Mouse (Mus musculus) neural tube, embryonic 14.5 days (tissue): ENCODE data around the gene Evx2. TPM values are rescaled to one million over a fixed set of nuclear protein-coding genes. Genes with fewer than 3 reads are reported as not detected.

Experiments
- ATAC-seq: fragments of 200-750 bp; cut with Nextera tagmentation; 2 replicates; pipeline ENCODE4 v1.8.0; 2017; ENCODE audit warnings: low read depth, mild to moderate bottlenecking, moderate TSS enrichment, moderate library complexity
- H3K27ac ChIP-seq: fragments of 300-500 bp; sonication (generic); 2 replicates; pipeline ENCODE4 v1.5.1; 2014; ENCODE audit warnings: low read depth, mild to moderate bottlenecking, control low read depth, low read length, moderate library complexity, mixed read lengths
- H3K27me3 ChIP-seq: fragments of 300-500 bp; sonication (generic); 2 replicates; pipeline ENCODE4 v1.6.1; 2014; ENCODE audit warnings: low read length; ENCODE audit not compliant: control insufficient read depth, insufficient read depth
- H3K36me3 ChIP-seq: fragments of 300-500 bp; sonication (generic); 2 replicates; pipeline ENCODE4 v1.6.1; 2014; ENCODE audit warnings: low read length, mixed read lengths; ENCODE audit not compliant: control insufficient read depth, insufficient read depth
- H3K4me1 ChIP-seq: fragments of 300-500 bp; sonication (generic); 2 replicates; pipeline ENCODE4 v1.6.1; 2014; ENCODE audit warnings: low read length; ENCODE audit not compliant: control insufficient read depth, insufficient read depth
- H3K4me2 ChIP-seq: fragments of 300-500 bp; sonication (generic); 2 replicates; pipeline ENCODE4 v1.6.1; 2014; ENCODE audit warnings: mild to moderate bottlenecking, low read depth, low read length, control low read depth
- H3K4me3 ChIP-seq: fragments of 300-500 bp; sonication (generic); 2 replicates; pipeline ENCODE4 v1.5.1; 2014; ENCODE audit warnings: low read depth, low read length, control low read depth, mixed read lengths
- H3K9ac ChIP-seq: fragments of 300-500 bp; sonication (generic); replicated peaks from 2 replicates; pipeline ENCODE4 v1.6.1; 2014; ENCODE audit warnings: low read depth, mild to moderate bottlenecking, control low read depth, low read length, mixed read lengths
- H3K9me3 ChIP-seq: fragments of 300-500 bp; sonication (generic); 2 replicates; pipeline ENCODE4 v1.6.1; 2016; ENCODE audit warnings: low read length; ENCODE audit not compliant: control insufficient read depth
- WGBS: fragments of 180-500 bp; shearing (Covaris S2); extraction: QIAGEN DNeasy Blood & Tissue Kit; methylation state at CpG from one replicate; pipeline ENCODE4 v1.1.7; 2014; 5-methylcytosine and 5-hydroxymethylcytosine counted together
- polyA plus RNA-seq: library from polyadenylated mRNA; unstranded; fragments of >200 nt; fragmentation: Nextera tagmentation; extraction: Ambion mirVana; gene quantifications from 2 replicates; pipeline ENCODE4 v1.2.1, GENCODE M21; 2014

Evx2 gene
- polyA plus RNA-seq, 1 experiment from 2014 or later: 0.55 TPM

DNA sequence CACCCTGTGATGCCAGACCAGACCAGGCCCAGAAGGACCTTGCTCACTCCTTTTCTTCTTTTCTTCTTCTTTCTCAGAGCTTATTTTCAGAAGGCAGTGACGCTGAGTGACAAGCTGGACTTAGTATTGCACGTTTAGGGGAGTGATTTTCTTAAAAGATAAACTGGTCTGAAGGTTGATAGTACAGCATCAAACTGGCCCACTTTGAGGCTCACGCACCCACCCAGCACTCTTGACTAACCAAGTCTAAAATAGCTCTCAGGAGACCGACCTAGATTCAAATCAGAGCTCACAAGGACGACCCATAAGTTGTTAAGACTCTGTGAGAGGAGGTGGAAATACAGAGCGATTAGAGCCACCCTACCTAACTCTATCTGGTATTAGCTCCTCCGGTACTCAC lies 7.1 kb upstream of the Evx2 start:
- ATAC-seq: no peak
- Histone ChIP-seq H3K9ac (no peak overlapping the region), H3K4me3 (no peak overlapping the region), H3K27ac (no peak overlapping the region), H3K27me3 (peaks cover 69% of the 10 kb centered on the region), H3K36me3 (no peaks in the 10 kb centered on the region), H3K4me2 (no peak overlapping the region), H3K4me1 (0 out of 2 replicates have a peak, but pooled peaks cover 4% of the 10 kb centered on the region), H3K9me3 (no peaks in the 10 kb centered on the region)
- WGBS: 3% methylated on average over 7 of the region's 7 CpGs

- Histone ChIP-seq H3K4me1 (peaks cover 3% of the 10 kb centered on the region; the same call in 1 of the 2 replicates), H3K27ac (no peak overlapping the region), H3K4me3 (no peak overlapping the region), H3K36me3 (no peaks in the 10 kb centered on the region), H3K9me3 (no peaks in the 10 kb centered on the region), H3K27me3 (peaks cover 57% of the 10 kb centered on the region), H3K4me2 (no peak overlapping the region), H3K9ac (no peak overlapping the region)
- no peak for ATAC-seq
- 1% methylated on average over 18 of the region's 18 CpGs for WGBS
Observed at GRCm38 (mm10) chr2:74663291-74663925, 4.1 kb upstream of the Evx2 start.

- H3K4me3 ChIP-seq: no peak overlapping the region
- no peaks in the 10 kb centered on the region for H3K9me3 ChIP-seq
Observed at GRCm38 (mm10) chr2:74661685-74662084, 2.3 kb upstream of the Evx2 start.

DNA sequence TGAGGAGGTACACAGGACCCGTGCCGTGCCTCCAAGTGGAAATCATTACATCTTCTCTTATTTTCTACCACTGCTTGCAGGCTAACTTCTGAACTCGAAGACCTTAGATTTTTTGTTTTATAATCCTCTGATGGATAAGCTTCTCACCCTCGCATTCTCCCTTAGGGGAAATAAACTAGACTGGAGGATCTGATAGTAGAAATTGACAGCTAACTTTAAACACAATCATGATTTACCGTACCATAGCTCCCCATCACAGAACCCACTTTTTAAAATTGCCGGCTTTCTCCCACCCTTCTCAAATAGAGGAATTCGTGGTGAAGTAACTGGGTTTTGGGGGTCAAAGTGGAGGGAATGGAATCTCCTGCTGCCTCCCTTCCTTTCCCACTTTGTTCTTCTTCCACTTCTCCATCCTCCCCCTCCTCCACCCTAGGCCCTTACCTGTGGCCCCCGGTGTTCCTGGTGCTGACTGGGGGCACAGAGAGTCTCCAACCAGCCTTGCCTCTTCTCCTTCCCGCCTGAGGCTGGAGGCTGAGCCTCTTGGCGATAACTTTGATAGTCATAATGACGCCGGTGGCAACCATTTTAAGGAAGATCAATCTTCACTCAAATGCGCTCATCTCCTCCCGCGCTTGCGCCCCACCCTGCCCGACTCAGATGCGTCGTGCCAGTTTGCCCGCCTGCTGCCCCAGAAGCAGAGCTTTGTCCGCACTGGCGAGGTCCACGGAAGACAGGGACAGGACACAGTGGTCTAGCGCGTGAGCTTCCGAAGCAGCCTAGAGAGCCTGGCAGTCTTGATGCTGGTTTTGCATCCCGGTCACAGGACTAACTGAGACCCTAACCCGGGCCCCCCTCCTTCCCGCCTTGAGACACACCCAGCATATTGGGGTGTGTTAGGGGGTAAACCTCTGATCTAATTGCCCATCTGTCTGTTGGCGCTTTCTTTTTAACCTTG lies 1.3 kb upstream of the Evx2 start:
- H3K27ac ChIP-seq: no peak overlapping the region
- H3K27me3 ChIP-seq: peaks cover 55% of the 10 kb centered on the region
- H3K4me3 ChIP-seq: no peak overlapping the region
- H3K4me2 ChIP-seq: no peak overlapping the region
- no peaks in the 10 kb centered on the region for H3K36me3 ChIP-seq
- H3K4me1 ChIP-seq: peaks cover 3% of the 10 kb centered on the region
- no peak overlapping the region for H3K9ac ChIP-seq
- H3K9me3 ChIP-seq: no peaks in the 10 kb centered on the region
- ATAC-seq: no peak
- WGBS: 1% methylated on average over 30 of the region's 30 CpGs

More at GRCm38 (mm10) chr2:74661685-74662084, 2.3 kb upstream of the Evx2 start:
- peak; percentile 69; the same call in 1 of the 2 replicates for ATAC-seq
- H3K4me2 ChIP-seq: peak overlapping the region; percentile 30; the same call in 1 of the 2 replicates
- no peak overlapping the region for H3K9ac ChIP-seq
- H3K4me1 ChIP-seq: no peaks in the 10 kb centered on the region; the same call in 1 of the 2 replicates
- peaks cover 57% of the 10 kb centered on the region for H3K27me3 ChIP-seq
- 1% methylated on average over 14 of the region's 14 CpGs for WGBS
- no peak overlapping the region for H3K27ac ChIP-seq
- H3K36me3 ChIP-seq: no peaks in the 10 kb centered on the region

GRCm38 (mm10) chr2:74658667-74659371 lies 538 bp downstream of the Evx2 start:
- peaks cover 45% of the 10 kb centered on the region for H3K27me3 ChIP-seq
- peak overlapping the region; percentile 29; the same call in 1 of the 2 replicates for H3K27ac ChIP-seq
- no peak overlapping the region; the same call in 1 of the 2 replicates for H3K9ac ChIP-seq
- ATAC-seq: no peak
- WGBS: under 1% methylated on average over 47 of the region's 47 CpGs
- peaks cover 5% of the 10 kb centered on the region for H3K4me1 ChIP-seq
- H3K9me3 ChIP-seq: no peaks in the 10 kb centered on the region
- no peaks in the 10 kb centered on the region for H3K36me3 ChIP-seq
- H3K4me2 ChIP-seq: no peak overlapping the region
- H3K4me3 ChIP-seq: peak overlapping the region; percentile 2; the same call in 1 of the 2 replicates

DNA sequence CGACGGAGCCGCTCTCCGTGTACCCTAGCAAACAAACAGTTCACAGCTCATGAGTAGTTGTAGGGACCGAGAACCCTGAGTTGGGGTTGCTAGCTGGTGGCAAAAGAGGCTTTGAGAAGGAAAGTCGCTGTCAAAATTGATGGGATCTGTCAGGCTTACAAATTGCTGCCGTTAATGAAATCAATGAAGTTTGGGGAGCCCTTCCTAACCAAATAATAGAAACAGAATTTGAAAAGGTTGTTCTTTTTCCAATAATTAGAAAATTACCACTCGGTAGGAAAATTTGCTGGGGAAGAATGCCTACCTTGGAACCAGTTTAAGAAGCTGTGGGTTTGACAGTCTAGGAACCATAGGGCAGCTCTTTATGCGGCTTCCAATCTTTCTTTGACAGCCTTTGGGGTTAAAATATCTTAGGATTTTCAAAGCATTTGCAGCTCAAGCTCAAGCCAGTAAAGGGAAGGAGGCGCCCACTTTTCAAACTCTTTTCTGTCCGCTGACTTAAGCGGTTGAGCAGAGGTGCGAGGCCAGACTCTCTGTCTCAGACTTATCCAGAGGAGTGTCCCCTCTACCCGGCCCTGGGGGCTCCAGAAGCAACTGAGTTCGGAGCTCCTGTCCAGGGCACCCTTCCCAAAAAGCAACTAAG lies 1.2 kb downstream of the Evx2 start:
- Histone ChIP-seq H3K27me3 (peaks cover 42% of the 10 kb centered on the region), H3K4me2 (no peak overlapping the region), H3K9me3 (no peaks in the 10 kb centered on the region), H3K4me3 (peak overlapping the region; percentile 2; the same call in 1 of the 2 replicates), H3K27ac (peak overlapping the region; percentile 29; the same call in 1 of the 2 replicates), H3K36me3 (no peaks in the 10 kb centered on the region), H3K9ac (no peak overlapping the region; the same call in 1 of the 2 replicates), H3K4me1 (peaks cover 5% of the 10 kb centered on the region)
- ATAC-seq: no peak
- under 1% methylated on average over 15 of the region's 15 CpGs for WGBS

GRCm38 (mm10) chr2:74657251-74658023 lies 1.9 kb downstream of the Evx2 start:
- H3K4me3 ChIP-seq: no peak overlapping the region
- H3K9me3 ChIP-seq: no peaks in the 10 kb centered on the region
- no peak overlapping the region for H3K9ac ChIP-seq
- 2% methylated on average over 62 of the region's 62 CpGs for WGBS
- 0 out of 2 replicates have a peak overlapping the region, but pooled peaks have one; percentile 22 for H3K27ac ChIP-seq
- H3K36me3 ChIP-seq: no peaks in the 10 kb centered on the region
- peaks cover 5% of the 10 kb centered on the region for H3K4me1 ChIP-seq
- H3K4me2 ChIP-seq: no peak overlapping the region
- no peak for ATAC-seq
- H3K27me3 ChIP-seq: peaks cover 37% of the 10 kb centered on the region

- H3K27ac ChIP-seq: no peak overlapping the region
- no peak for ATAC-seq
- no peaks in the 10 kb centered on the region for H3K36me3 ChIP-seq
- H3K9me3 ChIP-seq: no peaks in the 10 kb centered on the region
- no peak overlapping the region for H3K4me2 ChIP-seq
- H3K4me1 ChIP-seq: peaks cover 5% of the 10 kb centered on the region
- WGBS: 3% methylated on average over 4 of the region's 4 CpGs
- peaks cover 33% of the 10 kb centered on the region for H3K27me3 ChIP-seq
- H3K4me3 ChIP-seq: no peak overlapping the region
- H3K9ac ChIP-seq: no peak overlapping the region
Observed at GRCm38 (mm10) chr2:74656632-74657021, 2.7 kb downstream of the Evx2 start.
